Mouse (Mus musculus) heart, embryonic 14.5 days (tissue): ENCODE results near the gene Supt6. TPM values are rescaled to one million over a fixed set of nuclear protein-coding genes. Genes with fewer than 3 reads are reported as not detected.

Experiments used
- microRNA-seq: library from miRNA; unstranded; fragments of <30 nt; microRNA quantifications from one replicate; pipeline ENCODE4, GENCODE M21; 2016
- polyA plus RNA-seq: library from polyadenylated mRNA; unstranded; fragments of >200 nt; fragmentation: Nextera tagmentation; extraction: Ambion mirVana; gene quantifications from 2 replicates; pipeline ENCODE4 v1.2.1, GENCODE M21; 2014

Supt6 gene
- polyA plus RNA-seq, 1 experiment from 2014 or later = 13.8 TPM

Small RNAs within 50 kb of the gene (microRNA-seq; reads per million reads assigned to microRNA genes)
- gene Mir7653 = not detected

Other genes with a start within 250 kb of the Supt6 start
- 14.4 and 18.0 TPM in 2 replicates for gene Dhrs13, start 213.7 kb downstream of the Supt6 start, polyA plus RNA-seq
- 95.2 and 98.3 TPM in 2 replicates for gene Flot2, start 208.1 kb downstream of the Supt6 start, polyA plus RNA-seq
- gene Eral1, start 165.6 kb downstream of the Supt6 start, polyA plus RNA-seq = 23.9 and 25.7 TPM in 2 replicates
- 17.0 and 19.4 TPM in 2 replicates for gene Fam222b, start 151.3 kb downstream of the Supt6 start, polyA plus RNA-seq
- 18.5 and 25.6 TPM in 2 replicates for gene Traf4, start 80.4 kb downstream of the Supt6 start, polyA plus RNA-seq
- 11.5 and 12.4 TPM in 2 replicates for gene Nek8, start 69.3 kb downstream of the Supt6 start, polyA plus RNA-seq
- 14.7 and 16.1 TPM in 2 replicates for gene Tlcd1, start 69.3 kb downstream of the Supt6 start, polyA plus RNA-seq
- gene Rpl23a, start 62.4 kb downstream of the Supt6 start, polyA plus RNA-seq = 968 and 1,084 TPM in 2 replicates
- 57.1 and 61.8 TPM in 2 replicates for gene Rab34, start 57.6 kb downstream of the Supt6 start, polyA plus RNA-seq
- gene Proca1, start 52.6 kb downstream of the Supt6 start, polyA plus RNA-seq = 2.4 and 2.9 TPM in 2 replicates
- gene Sdf2, start 241 bp downstream of the Supt6 start, polyA plus RNA-seq = 65.2 and 75.8 TPM in 2 replicates
- 71.3 and 72.5 TPM in 2 replicates for gene 2610507B11Rik, start 15.8 kb upstream of the Supt6 start, polyA plus RNA-seq
- gene BC030499, start 44.9 kb upstream of the Supt6 start, polyA plus RNA-seq = 0.23 and 0.70 TPM in 2 replicates
- gene Spag5, start 55.5 kb upstream of the Supt6 start, polyA plus RNA-seq = 23.6 and 25.0 TPM in 2 replicates
- gene Aldoc, start 77.0 kb upstream of the Supt6 start, polyA plus RNA-seq = 28.2 and 30.3 TPM in 2 replicates
- gene Pigs, start 82.4 kb upstream of the Supt6 start, polyA plus RNA-seq = 51.3 and 55.7 TPM in 2 replicates
- 38.6 and 43.0 TPM in 2 replicates for gene Unc119, start 97.5 kb upstream of the Supt6 start, polyA plus RNA-seq
- not detected in 2 replicates for gene Foxn1, start 140.6 kb upstream of the Supt6 start, polyA plus RNA-seq
- gene Slc13a2, start 176.2 kb upstream of the Supt6 start, polyA plus RNA-seq = not detected in 2 replicates
- 6.2 and 8.1 TPM in 2 replicates for gene Slc46a1, start 219.7 kb upstream of the Supt6 start, polyA plus RNA-seq